Mouse (Mus musculus) T-helper 17 cell (primary cell): ENCODE measurements at regions not wholly inside any gene's neighbourhood (a gene's known extent, or its start where the extent isn't known, plus 50 kb on each side); places are given as distances from the start of the nearest gene placed in this dataset.

Experiments used
- in situ Hi-C, 2 experiments: fragments of 300-600 bp; cut with MboI, MseI; formaldehyde crosslinking; loops; 1 replicate in 1 of 2; 2 replicates in 1 of 2; pipeline ENCODE4 v1.15.1; 2025; ENCODE audit warnings: high pct_unique_total_duplicates in 2 of 2

DNA sequence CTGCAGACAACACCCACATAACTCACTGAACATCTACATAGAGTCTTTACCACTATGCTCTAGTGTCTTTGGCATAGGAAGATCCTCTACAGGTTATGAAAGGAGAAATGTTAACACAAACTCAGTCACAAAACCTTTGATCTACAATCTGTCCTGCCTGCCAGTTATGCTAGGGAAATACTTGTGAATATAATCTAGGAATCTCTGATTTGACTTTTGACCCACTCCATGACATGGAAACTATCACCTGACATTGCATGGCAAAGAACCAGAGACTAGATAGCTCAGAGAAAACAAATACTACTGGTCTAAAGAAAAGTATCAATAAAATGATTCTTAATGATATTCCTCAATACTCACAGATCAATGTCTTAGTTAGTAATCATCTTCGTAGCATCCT lies 524.3 kb upstream of the Kif18a start:
- in situ Hi-C loops, result no loop called here

- in situ Hi-C loops, result loop anchor here in 1 of 2 experiments (5.0 kb wide), 1 partner anchor 337 kb away; no protein-coding TSS in a partner anchor
Observed at GRCm38 (mm10) chr2:108764703-108765102, 515.8 kb upstream of the Kif18a start.

DNA sequence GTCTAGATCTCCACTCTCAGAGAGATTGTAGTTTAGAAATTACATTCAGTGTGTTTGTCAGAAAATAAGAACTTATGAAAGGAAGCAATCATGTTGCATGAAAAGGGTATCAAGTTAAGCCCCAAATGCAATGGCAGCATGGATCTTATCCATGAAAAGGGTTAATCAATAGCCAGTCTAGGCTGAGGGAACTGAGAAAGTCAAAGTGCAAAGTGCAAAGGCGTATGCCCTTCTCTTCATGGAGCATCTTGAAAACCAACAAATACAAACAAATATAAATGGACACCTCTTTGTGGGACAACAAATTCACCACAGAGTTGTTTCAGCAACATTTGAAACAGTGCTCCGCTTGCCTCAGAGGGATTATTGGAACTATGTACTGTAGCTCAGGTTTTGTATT lies 514.1 kb upstream of the Kif18a start:
- in situ Hi-C loops, result loop anchor here in 1 of 2 experiments (5.0 kb wide), 1 partner anchor 339 kb away; no protein-coding TSS in a partner anchor

DNA sequence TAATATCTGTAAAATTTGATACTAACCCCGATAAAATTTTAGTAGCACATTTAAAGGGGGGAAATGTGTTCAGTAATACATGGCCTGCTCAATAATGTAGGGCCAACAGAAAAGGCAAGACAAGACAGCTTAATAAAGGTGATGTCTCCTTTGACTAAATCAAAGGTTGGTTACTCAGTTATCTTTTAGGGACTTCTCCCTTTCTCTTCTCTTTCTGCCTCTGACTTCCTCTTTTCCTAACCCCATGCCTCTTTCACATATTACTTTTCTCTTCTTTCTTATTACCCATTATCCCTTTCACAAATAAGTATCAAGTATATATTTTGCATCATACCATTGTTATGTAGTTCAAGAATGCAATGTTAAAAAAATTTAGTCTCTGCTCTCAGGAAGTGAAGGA lies 510.2 kb upstream of the Kif18a start:
- in situ Hi-C loops, result no loop called here

DNA sequence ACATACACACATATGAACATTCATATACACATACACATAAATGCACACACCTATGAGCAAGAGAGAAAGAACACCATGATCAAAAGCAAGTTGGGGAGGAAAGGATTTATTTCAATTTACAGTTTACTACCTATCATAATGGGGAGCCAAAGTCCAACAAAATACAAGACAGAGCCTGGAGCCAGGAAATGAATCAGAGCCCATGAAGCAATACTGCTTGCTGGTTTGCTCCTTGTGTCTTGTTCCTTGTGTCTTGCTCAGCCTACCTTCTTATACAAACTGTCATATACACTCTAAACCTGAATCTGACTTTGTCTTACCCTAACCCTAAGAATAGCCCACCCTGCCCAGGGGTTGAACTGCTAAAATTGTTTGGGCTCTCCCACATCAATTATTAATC lies 497.1 kb upstream of the Kif18a start:
- in situ Hi-C loops, result no loop called here

DNA sequence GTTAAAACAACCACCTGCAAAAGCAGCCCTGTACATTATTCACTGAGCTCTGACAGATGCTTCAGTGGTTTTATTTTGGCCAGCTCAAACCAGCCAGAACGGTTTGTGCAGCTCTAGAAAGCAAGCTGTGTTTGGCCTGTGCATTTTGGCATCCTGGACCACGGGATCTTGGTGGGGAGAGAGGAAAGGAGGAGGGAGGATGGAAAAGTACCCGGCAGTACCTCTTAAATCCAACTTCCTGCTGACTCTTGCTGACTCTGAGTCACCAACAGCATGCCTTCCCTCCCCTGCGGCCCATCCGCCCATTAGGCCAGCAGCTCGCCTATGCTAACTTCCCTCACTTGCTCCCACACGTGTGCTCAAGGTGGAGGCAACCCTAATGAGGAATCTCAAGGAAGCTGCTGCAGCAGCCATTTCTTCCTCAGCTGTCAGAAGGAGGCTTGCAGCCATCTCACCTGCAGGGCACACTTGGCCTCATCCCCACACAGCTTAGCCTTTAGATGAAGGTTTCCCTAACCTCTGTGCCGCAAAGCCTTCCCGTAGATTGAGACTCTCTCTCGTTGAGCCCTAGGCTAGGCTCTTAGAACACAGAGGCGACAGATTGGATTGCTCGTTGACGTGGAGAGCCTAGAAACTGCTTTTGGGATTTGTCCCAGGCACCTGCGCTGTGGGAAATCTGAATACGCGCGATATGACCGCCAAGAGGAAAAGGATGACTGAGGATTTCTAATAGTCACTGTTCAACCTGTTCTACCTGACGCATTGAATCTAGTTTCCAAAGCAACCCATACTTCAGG lies 495.2 kb upstream of the Kif18a start:
- in situ Hi-C loops, result no loop called here

DNA sequence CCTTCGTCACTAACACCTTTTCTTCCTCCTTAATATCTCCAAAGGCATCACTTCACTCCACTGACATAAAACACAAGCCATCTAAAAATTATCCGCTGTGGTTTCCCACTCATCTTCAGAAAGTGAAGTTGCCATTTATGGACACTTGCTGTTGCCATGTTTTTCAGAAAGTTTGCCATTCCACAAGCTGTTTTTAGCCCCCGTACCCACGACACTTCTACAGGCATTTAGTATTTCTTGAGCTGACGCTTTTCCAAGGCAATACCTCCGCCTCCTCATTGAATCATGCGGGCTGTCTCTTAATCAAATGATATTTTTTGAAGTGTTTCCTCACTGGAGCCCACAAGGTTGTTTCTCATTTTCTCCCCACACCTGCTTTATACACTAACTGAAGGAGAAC lies 491.4 kb upstream of the Kif18a start:
- in situ Hi-C loops, result no loop called here

DNA sequence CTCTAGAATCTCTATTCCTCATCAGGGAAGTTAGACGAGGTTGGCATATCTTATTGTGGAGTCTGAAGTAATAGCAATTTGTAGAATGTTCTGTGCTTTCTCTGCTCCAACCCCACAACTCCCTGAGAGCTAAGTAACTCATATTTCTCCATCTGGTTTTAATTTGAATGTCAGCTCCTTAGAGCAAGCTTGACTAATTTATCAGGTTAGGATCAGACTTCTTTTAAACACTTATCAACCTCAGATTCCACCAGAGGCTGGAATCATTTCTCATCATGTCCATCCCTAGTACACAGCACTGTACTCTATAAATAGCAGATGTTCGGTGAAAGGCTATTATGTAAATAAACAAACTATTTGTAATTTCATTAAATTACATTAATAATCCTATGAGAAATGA lies 485.4 kb upstream of the Kif18a start:
- in situ Hi-C loops, result no loop called here

DNA sequence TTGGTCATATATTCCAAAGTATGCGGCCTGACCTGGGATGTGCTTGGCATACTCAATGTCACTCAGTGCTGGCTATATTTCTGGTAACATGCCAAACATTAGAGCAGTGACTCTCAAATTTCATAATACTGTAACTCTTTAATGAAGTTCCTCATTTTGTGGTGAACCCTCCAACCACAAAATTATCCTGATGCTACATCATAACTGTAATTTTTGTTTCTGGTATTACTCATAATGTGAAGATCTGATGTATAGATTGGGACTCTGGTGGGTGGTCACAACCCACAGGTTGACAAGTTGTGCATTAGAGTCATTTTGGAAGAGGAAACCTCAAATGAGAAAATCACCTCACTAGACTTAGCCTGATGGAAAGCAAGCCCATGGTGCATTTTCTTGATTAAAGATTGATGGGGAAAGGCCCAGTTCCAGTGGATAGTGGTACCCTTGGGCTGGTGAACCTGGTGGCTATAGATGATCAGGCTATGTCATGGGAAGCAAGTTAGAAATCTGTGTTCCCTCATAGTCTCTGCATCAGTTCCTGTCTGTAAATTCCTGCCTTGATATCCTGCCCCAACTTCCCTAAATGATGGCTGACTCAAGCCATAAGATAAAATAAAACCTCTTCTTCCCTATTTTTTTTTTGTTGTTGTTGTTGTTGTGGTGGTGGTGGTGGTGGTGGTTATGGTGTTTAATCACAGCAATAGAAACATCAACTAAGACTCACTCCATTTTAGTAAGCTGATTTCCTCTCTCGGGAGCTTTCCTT lies 483.5 kb upstream of the Kif18a start:
- in situ Hi-C loops, result no loop called here

GRCm38 (mm10) chr2:108812367-108812766 lies 468.2 kb upstream of the Kif18a start:
- in situ Hi-C loops, result no loop called here

GRCm38 (mm10) chr2:108813040-108813566 lies 467.4 kb upstream of the Kif18a start:
- in situ Hi-C loops, result no loop called here

GRCm38 (mm10) chr2:108816579-108816978 lies 464.0 kb upstream of the Kif18a start:
- in situ Hi-C loops, result no loop called here

DNA sequence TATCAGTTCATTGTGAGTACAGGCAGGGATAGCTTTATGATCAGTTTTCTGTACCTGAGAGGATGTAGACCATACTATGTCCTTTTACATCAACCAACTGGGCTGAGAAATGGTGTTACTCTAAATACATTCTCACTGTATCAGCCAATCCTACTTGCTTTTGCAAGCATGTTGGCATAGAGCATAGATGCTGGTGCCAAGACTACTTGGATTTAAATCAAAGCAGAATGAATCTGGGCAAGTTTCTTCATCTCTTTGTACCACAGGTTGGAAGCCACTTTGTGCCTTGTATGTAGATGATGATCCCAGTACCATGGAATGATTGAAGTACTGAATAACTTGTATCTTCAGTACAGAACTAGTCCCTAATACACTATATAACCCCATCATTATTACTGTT lies 456.5 kb upstream of the Kif18a start:
- in situ Hi-C loops, result no loop called here

DNA sequence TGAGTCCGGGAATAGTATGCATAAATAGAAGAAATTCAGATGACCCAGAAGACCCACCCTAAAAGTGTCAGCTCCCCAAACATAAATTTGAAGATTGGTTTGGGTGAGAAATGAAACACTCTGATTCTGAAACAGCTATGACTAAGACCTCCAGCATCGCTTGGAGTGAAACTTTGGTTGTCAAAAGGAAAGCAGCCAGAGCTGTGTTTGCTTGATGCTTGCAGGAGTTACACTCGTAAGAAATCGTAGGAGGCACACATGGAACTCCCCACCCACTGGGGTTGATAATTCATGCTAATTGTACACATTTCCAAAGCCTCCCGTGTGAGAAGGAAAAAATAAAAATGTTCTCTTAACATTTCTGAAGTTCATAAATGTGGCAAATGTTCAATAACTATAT lies 454.6 kb upstream of the Kif18a start:
- in situ Hi-C loops, result no loop called here

DNA sequence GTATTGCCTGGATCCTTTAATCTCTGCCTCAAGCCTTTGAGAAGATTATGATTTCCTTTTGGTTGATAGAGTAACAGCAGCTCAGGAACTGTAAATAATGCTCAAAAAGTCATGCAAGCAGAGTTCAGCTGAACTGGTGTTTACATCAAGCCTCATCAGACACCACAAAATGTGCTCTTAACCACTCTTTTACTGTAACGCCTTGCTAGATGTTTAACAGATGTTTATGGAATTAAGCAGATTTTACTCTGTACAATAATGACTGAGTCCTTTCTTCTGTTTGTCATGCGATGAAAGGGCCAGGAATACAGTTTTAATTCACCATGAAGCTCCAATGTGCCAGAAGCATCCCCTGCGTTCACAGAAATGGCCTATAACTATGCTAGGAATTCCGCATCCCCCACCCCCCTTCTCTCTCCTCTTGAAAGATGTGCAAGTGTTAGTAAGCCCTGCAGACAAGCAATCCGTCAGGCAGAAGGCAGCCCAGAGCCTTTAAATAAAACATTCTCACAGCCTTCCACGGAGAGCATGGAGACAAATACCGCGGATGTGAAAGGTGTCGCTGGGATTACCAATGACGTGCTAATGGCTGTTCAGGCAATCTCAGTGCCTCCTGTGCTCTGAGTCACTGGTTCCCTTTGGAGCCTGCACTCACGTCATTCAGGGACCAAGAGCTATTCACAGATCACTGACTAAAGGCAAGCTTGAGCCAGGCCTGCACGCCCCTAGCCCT lies 453.3 kb upstream of the Kif18a start:
- in situ Hi-C loops, result no loop called here

GRCm38 (mm10) chr2:108827974-108828700 lies 452.4 kb upstream of the Kif18a start:
- in situ Hi-C loops, result no loop called here

- in situ Hi-C loops, result loop anchor here in 1 of 2 experiments (10.0 kb wide), 1 partner anchor 1011 kb away; no protein-coding TSS in a partner anchor
Observed at GRCm38 (mm10) chr2:108843855-108844254, 436.7 kb upstream of the Kif18a start.

GRCm38 (mm10) chr2:108848051-108848450 lies 432.5 kb upstream of the Kif18a start:
- in situ Hi-C loops, result loop anchor here in 1 of 2 experiments (10.0 kb wide), 1 partner anchor 1007 kb away; no protein-coding TSS in a partner anchor

- in situ Hi-C loops, result no loop called here
Observed at GRCm38 (mm10) chr2:108854399-108854798, 426.1 kb upstream of the Kif18a start.

DNA sequence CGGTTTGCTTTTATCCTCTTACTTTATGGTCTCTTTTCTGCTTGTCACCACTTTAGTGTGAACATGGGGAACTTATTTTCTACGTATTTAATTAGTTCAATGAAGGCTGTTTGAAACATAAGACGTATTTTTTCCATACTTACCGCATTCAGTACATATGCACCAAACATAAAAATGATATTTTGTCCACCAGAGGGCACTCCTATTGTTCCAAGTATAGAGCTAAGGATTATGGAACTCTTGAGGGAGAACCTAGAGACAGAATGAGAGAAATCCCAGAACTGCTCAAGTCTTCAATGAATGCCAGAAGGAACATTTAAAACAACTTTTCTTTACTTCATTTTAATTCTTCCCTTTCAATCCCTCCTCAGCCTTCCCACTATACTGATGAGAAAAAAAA lies 403.4 kb upstream of the Kif18a start:
- in situ Hi-C loops, result no loop called here

- in situ Hi-C loops, result no loop called here
Observed at GRCm38 (mm10) chr2:108877676-108878075, 402.9 kb upstream of the Kif18a start.
